Mouse (Mus musculus) erythroblast, embryonic 14.5 days (primary cell): ENCODE results near the gene C4bp.

Source experiments
- GATA1 ChIP-seq: IDR thresholded peaks from 2 replicates; pipeline ENCODE4 v1.6.1; 2012; ENCODE audit warnings: low read length, inconsistent platforms, mixed read lengths
- TAL1 ChIP-seq: IDR thresholded peaks from 3 replicates; pipeline ENCODE4 v1.6.1; 2012; ENCODE audit warnings: low read length, inconsistent platforms, mixed read lengths

DNA sequence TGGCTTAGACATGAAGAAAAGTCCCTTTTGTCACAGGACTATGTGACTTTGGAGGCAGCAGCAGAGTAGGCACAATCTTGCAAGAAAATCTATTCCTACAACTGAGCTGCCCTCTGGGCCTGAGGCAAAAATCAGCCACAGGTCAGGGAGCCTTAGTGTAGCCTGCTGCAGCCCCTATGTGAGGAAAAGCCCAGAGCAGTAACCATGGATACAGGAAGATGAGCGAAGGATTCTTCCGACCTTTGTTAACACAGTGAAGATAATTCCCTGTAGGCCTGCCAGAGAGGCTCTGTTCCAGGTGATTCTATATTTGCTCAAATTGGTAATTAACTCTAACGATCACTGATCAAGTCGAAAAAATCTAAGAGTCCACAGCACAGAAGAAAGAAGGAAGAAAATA lies 17.3 kb downstream of the C4bp start:
- TF ChIP-seq GATA1 (no peak), TAL1 (no peak)
